Comparison of ENCODE assay signal across 9 mouse cellular contexts in the genomic region with DNA sequence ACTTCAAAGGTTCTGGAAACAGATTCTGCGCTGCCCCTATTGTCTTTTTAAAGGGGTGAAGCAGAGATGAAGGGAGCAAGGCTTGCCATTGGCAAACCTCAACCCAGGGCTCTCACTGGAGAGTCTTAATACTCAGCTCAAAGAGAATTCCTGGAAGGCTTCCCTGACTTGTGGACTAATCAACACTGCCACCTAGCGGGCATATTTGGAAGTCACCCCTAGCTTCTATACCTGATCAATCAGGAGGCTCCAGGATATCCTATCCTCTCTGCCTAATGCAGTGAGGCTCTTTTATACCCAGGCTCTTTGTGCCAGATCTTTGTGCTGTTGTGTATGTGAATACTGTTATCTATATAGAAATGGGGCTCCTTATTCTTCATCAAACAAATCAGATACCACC. TPM values are rescaled to one million over a fixed set of nuclear protein-coding genes. Genes with fewer than 3 reads are reported as not detected.
DNase-seq lines count a peak whose midpoint lies in the region; ATAC-seq and TF ChIP-seq lines count a peak whose summit lies in the region.
"Had no signal": no experiment of that assay in that cellular context is flagged by ENCODE, and none has a peak within 500 bp of the region (broad histone marks: within the 10 kb centered on the region; RNA-seq: fewer than 3 reads in every experiment).

No protein-coding gene starts in this region.

- H3K4me2 ChIP-seq in kidney, embryonic 16.5 days (replicated peaks; ENCODE audit: low read depth, low read length) = no peak overlapping the region
- H3K4me2 ChIP-seq in limb, embryonic 14.5 days (replicated peaks; ENCODE audit: low read depth, low read length, severe bottlenecking) = no peak overlapping the region
- H3K4me2 ChIP-seq: embryonic facial prominence, embryonic 12.5 days had no signal

- no peak overlapping the region for H3K27ac ChIP-seq in embryonic facial prominence, embryonic 10.5 days (replicated peaks)
- H3K27ac ChIP-seq in kidney, embryonic 16.5 days (ENCODE audit: low read length) = no peak overlapping the region
- no peak overlapping the region for H3K27ac ChIP-seq in limb, embryonic 14.5 days (replicated peaks; ENCODE audit: low read depth, low read length)
- H3K27ac ChIP-seq: embryonic facial prominence, embryonic 12.5 days had no signal

- no peaks in the 10 kb centered on the region for H3K27me3 ChIP-seq in embryonic facial prominence, embryonic 10.5 days (replicated peaks; ENCODE audit: low read depth, poor library complexity, severe bottlenecking)
- H3K27me3 ChIP-seq in kidney, embryonic 16.5 days (ENCODE audit: insufficient read depth, low read length) = no peaks in the 10 kb centered on the region
- H3K27me3 ChIP-seq in limb, embryonic 14.5 days (ENCODE audit: control insufficient read depth, insufficient read depth, low read length) = no peaks in the 10 kb centered on the region
- no peaks in the 10 kb centered on the region for H3K27me3 ChIP-seq in splenic B cell, adult 2 months (ENCODE audit: control insufficient read depth, insufficient read depth, low read length, poor library complexity, severe bottlenecking)
- H3K27me3 ChIP-seq: embryonic facial prominence, embryonic 12.5 days had no signal

- 1% methylated on average over 2 of the region's 2 CpGs for WGBS in embryonic facial prominence, embryonic 10.5 days
- WGBS in kidney, embryonic 16.5 days = 10% methylated on average over 2 of the region's 2 CpGs
- WGBS in limb, embryonic 14.5 days = 17% methylated on average over 2 of the region's 2 CpGs

- H3K36me3 ChIP-seq in embryonic facial prominence, embryonic 10.5 days (replicated peaks) = no peaks in the 10 kb centered on the region
- H3K36me3 ChIP-seq in kidney, embryonic 16.5 days (ENCODE audit: insufficient read depth, low read length) = no peaks in the 10 kb centered on the region
- H3K36me3 ChIP-seq in limb, embryonic 14.5 days (ENCODE audit: control insufficient read depth, insufficient read depth, low read length) = no peaks in the 10 kb centered on the region
- H3K36me3 ChIP-seq in splenic B cell, adult 2 months (ENCODE audit: control insufficient read depth, insufficient read depth, low read length, poor library complexity, severe bottlenecking) = no peaks in the 10 kb centered on the region
- H3K36me3 ChIP-seq: embryonic facial prominence, embryonic 12.5 days had no signal

- H3K4me3 ChIP-seq in embryonic facial prominence, embryonic 10.5 days = no peak overlapping the region
- no peak overlapping the region for H3K4me3 ChIP-seq in kidney, embryonic 16.5 days (ENCODE audit: low read length)
- H3K4me3 ChIP-seq in limb, embryonic 14.5 days (replicated peaks; ENCODE audit: low read length) = no peak overlapping the region
- H3K4me3 ChIP-seq: embryonic facial prominence, embryonic 12.5 days had no signal

- no peak overlapping the region for H3K9ac ChIP-seq in kidney, embryonic 16.5 days (replicated peaks; ENCODE audit: low read length)
- no peak overlapping the region for H3K9ac ChIP-seq in limb, embryonic 14.5 days (ENCODE audit: low read depth, low read length, severe bottlenecking)
- H3K9ac ChIP-seq: embryonic facial prominence, embryonic 12.5 days had no signal

- no peaks in the 10 kb centered on the region for H3K9me3 ChIP-seq in embryonic facial prominence, embryonic 10.5 days
- no peaks in the 10 kb centered on the region for H3K9me3 ChIP-seq in kidney, embryonic 16.5 days (ENCODE audit: low read length)
- H3K9me3 ChIP-seq in limb, embryonic 14.5 days (ENCODE audit: control insufficient read depth, low read length) = no peaks in the 10 kb centered on the region
- H3K9me3 ChIP-seq: embryonic facial prominence, embryonic 12.5 days had no signal

- ATAC-seq in kidney, embryonic 16.5 days (ENCODE audit: low FRiP score, low TSS enrichment) = 0 out of 2 replicates have a peak, but pooled peaks have one; percentile 57
- peak; percentile 37; the same call in 1 of the 2 replicates for ATAC-seq in limb, embryonic 14.5 days (ENCODE audit: low FRiP score, low read depth)

- H3K4me1 ChIP-seq in embryonic facial prominence, embryonic 10.5 days = no peaks in the 10 kb centered on the region; the same call in 1 of the 2 replicates
- no peaks in the 10 kb centered on the region for H3K4me1 ChIP-seq in kidney, embryonic 16.5 days (ENCODE audit: insufficient read depth, low read length)
- no peaks in the 10 kb centered on the region for H3K4me1 ChIP-seq in limb, embryonic 14.5 days (ENCODE audit: control insufficient read depth, insufficient read depth, low read length)
- H3K4me1 ChIP-seq: embryonic facial prominence, embryonic 12.5 days had no signal

- DNase-seq in CD4-positive helper T cell, adult 2 months (ENCODE audit: low read depth, low spot score) = peak; percentile 55
- DNase-seq in adrenal gland, postnatal 25 days = peak; percentile 77
- peak; percentile 80 for DNase-seq in embryonic facial prominence, embryonic 10.5 days (ENCODE audit: low spot score)
- DNase-seq in heart, adult 8-10 months (ENCODE audit: low spot score) = peak; percentile 78
- DNase-seq in limb, embryonic 14.5 days (ENCODE audit: low spot score) = peak; percentile 88
- DNase-seq in natural killer cell, adult 2 months (ENCODE audit: low spot score in 2 of 2) = peak; percentile 41 to 49
- DNase-seq in splenic B cell, adult 2 months (ENCODE audit: low read depth, low spot score) = peak; percentile 73

- TF ChIP-seq POLR2A in limb, embryonic 14.5 days (IDR thresholded peaks at IDR 0.05; ENCODE audit: borderline replicate concordance, extremely low read depth, insufficient read depth, insufficient read length) = no peak

RNA-seq across cellular contexts. Expression of a gene that starts 28.0 kb away (rescaled TPM):
- 30.0 and 52.2 TPM in 2 replicates for total RNA-seq in adrenal gland, postnatal 25 days (2021)
- polyA plus RNA-seq in embryonic facial prominence, embryonic 10.5 days (2016; fragmentation: Nextera tagmentation; extraction: Ambion mirVana) = 6.4 and 7.4 TPM in 2 replicates
- 10 to 100 TPM; 23.0 to 29.5 (median 24.5) TPM for total RNA-seq in heart, adult 8-10 months (2022)
- 7.7 and 11.5 TPM in 2 replicates for polyA plus RNA-seq in kidney, embryonic 16.5 days (2015; fragmentation: Nextera tagmentation; extraction: Ambion mirVana)
- polyA plus RNA-seq in limb, embryonic 14.5 days (2012; rRNA removed) = 18.3 and 21.5 TPM in 2 replicates
- 8.0 and 8.1 TPM in 2 replicates for polyA plus RNA-seq in limb, embryonic 14.5 days (2014; fragmentation: Nextera tagmentation; extraction: Ambion mirVana)
